Mouse (Mus musculus): Measurements from ENCODE around the gene Nid1. TPM values are rescaled to one million over a fixed set of nuclear protein-coding genes. Genes with fewer than 3 reads are reported as not detected.
A peak's percentile ranks its signal among the peaks of the same experiment; 100 is the strongest.
"Not testable (repeated sequence)": the region's sequence is repeated elsewhere in the genome, so short reads cannot be mapped to it uniquely, and the experiment has no call there.

The Nid1 gene
- total RNA-seq, 2 experiments from 2014 or later = 30.1 to 33.5 TPM

DNA sequence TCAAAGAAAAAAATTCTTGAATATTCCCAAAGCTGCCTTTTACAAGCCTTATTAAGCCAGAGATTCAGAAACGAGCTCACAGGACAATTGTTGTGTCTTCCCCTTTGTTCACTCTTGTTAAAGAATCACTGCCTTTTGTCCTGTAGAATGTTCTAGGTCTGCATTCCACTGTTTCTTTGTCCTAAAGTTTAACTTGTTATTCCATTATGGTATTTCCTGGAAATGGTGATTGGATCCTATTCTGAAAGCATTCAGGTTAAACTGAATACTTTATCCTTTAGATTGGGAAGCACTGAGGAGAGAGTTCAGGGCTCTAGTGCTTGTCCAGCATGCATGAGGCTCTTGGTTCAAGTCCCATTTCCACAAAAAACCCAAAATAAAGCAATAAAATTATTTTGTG, 13.6 kb downstream of the Nid1 start:
- not testable (repeated sequence) for DNase-seq (ENCODE audit: low spot score)

DNA sequence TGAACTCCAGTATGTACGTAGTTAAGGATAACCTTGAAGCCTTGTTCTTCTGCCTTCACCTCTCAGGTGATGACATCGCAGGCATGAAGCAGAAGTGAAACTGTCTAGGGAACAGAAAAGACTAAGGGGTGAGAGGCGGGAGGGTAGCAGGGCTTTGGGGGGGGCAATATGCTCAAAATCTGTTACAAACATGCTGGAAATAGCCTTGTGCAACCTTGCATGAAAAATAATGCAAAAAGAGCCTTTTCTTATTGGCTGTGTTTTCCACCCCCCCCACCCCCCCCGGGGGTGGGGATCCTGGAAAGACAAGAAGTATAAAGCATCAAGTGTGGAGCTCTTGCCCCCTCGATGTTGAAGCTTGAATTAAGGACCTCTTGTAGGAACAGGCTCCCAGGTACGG, 16.0 kb downstream of the Nid1 start:
- not testable (repeated sequence) for DNase-seq (ENCODE audit: low spot score)

DNA sequence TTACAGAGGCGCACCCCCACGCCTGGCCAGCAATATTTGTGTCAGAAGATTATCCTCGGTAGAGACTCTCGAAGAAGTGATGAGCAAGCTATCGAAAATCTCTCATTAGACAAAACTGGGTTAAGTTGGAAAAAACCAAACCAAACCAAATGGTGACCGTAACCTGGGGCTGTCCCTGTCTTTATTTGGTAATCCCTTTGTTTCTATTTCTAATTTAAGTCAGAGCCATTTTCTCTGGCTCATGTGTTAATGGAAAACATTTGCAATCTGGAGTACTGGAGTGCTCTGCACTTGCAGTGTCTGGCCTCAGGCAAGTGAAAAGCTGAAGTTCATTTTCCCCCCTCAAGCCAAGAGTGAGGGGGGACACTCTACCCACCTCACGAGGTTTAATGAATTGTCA, 16.9 kb downstream of the Nid1 start:
- DNase-seq (ENCODE audit: low spot score) = not testable (repeated sequence)

DNA sequence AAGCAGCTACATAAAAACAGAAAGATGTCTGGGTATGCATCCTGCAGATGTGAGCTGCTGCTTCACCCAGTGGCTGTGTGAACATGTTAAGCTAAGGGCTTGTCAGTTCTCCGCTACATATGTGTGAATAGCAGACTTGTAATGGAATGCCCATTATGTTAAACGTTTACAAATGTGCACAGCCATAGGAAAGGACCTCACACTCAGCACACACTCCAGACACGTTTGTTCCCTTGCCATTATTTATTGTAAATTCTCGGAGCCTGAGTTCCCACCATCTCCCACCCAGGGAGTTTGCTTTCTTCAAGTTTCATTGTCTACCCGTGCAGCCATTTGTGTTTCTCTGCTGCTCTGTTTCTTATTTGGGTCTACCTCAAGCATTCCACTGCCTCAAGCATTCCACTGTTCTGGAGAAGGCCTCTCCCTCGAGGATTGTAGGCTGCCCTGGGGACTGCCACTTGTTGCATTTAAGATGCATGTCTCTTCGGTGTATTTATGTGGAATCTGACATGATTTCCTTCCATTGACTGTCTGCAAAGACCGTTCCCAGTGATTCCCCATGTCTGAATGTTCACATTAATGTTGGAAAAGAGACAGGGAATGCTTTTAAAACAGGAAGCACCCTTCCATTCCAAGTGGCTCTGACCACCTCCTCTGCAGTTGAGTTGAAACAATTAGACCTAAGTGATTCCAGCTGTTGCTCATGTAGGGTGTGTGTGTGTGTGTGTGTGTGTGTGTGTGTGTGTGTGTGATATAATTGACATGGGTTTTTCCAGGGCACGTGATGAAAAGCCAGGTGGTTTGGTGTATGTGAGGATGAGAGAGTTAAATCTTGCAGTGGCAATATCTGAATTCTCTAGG, 18.5 kb downstream of the Nid1 start:
- DNase-seq (ENCODE audit: low spot score) = not testable (repeated sequence)

DNA sequence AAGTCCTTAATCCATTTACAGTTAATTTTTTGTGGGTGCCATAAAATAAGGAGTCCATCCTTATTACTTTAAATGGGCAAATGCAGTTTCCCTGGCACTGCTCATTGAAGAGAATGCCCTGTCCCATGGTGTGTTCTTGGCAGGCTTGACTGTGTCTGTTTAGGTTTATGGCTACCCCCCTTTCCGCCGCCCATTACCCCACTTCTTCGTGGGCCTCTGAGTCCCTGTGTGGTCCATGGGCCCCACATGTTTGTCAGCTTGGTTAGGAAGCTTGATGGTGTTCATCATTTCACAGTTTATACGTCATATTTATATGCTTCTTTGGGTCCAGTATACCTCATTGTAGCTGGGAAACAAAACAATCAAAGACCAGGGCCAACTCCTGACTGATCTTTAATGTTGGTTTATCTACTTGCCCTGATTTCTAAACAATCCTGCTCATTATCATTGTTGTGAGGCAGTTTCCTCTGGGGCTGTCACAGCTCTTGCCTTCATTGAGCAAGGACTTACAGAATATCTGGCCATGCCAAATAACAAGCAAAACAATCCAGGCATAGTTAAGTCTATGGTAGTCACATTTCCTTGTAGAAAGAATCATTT, 20.9 kb downstream of the Nid1 start:
- no peak for DNase-seq (ENCODE audit: low spot score)

DNA sequence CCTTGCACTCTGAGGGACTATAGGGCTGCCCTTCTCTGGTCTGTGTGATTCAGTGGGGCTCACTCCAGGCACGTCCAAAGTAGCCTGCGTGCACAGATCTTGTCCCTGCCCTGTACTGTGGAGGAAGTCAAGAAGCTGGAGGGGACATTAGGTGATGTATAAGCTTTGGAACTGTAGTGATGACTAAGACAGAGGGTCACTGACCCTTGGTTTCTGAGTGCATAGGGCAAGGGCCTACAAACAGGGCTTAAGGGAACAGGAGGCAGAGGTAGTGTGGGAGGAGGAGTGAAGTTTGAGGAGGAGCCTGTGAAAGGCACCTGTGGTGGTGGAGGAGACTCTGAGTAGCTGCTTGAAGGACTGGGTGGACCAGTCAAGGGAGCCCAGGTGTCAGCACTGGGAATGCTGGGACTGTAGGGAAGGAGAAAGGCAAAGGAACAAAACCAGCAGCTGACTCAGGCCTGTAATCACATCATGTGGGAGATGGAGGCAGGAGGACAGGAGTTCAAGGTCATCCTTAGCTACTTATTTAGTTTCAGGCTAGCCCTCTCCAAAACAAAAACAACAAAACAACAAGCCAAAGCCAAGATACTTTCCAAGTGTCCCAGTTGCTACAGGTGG, 23.3 kb downstream of the Nid1 start:
- DNase-seq (ENCODE audit: low spot score) = no peak

DNA sequence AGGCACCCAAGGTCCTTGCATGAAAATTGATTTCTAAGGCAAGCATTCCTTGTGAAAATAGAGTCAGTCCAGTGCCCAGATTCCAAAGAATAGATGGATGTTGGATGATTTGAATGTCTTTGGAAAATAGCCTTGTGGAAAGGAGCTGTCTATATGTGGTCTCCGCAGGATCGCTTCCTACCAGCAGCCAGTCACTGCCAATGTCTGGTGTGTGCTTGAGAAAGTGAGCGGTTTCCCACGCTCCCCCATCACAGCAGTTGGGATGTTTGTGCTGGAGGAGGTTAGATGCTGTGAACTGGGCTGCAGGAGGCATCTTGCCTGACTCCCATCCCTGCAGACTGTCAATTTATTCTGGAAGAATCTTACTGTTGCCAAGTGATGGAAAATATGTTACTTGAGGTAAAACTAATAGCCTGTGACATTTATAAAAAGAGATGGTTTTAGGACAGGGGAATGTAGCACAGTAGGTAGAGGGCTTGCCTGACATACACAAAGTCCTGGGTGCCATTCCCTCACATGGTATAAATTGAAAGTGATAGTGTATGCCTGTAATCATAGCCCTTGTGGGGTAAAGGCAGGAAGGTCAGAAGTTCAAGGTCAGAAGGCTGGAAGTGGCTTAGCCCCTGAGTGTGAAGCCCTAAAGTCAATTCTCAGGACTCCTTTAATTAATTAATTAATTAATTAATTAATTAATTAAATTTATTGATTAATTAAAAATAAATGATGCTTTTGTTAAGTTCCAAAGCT, 24.3 kb downstream of the Nid1 start:
- no peak for DNase-seq (ENCODE audit: low spot score)

DNA sequence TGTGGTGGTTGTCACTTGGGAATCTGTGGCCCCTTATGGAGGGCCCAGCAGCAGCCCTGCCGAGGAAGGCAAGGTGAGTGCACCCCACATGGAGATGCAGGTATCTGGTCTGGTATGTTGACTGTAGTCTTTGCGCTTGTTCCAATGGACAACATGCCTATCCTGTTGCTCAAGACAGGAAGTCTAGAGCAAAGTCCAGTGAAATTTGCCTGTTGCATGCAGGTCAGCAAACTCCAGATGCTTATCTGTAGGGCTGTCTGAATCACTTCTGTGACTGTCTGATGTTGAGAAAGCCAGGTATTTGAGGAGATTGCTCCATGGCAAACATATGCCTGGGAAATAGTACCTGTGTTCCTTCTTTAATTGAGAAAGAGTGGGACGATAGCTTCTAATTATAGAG, 26.6 kb downstream of the Nid1 start:
- DNase-seq (ENCODE audit: low spot score) = no peak

DNA sequence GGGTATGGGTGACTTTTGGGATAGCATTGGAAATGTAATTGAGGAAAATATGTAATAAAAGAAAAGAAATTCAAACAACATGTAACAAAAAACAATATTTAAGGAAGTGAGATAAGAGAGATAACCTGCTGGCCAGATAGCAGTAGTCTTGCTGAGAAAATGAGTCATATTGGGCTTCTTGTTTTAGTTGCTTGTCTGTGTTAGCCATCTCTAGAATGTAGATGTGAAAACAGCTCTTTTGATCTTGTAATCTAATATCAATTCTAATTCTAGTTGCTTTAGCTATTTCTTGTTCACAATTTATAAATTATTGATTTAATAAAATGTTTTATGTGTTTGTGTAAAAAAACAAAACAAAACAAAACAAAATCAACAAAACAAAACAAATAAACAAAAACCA, 29.9 kb downstream of the Nid1 start:
- not testable (repeated sequence) for DNase-seq (ENCODE audit: low spot score)

DNA sequence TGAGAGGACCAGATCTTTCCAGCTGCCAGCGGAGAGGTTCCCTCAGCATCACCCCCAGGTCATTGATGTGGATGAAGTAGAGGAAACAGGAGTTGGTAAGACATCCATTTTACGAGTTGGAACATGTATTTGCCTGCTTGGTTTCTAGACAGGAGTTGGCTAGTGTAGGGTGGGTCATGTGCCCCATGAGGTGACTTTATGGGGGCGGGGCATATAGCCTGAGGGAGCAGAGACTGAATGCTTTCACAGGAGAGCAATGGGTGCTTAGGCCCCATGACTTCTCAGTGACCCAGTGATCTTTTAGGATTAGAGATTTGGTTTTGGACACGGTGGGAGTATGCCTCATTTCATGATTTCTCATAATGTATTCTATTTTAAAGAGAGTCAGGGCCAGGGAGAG, 31.2 kb downstream of the Nid1 start:
- DNase-seq (ENCODE audit: low spot score) = no peak

DNA sequence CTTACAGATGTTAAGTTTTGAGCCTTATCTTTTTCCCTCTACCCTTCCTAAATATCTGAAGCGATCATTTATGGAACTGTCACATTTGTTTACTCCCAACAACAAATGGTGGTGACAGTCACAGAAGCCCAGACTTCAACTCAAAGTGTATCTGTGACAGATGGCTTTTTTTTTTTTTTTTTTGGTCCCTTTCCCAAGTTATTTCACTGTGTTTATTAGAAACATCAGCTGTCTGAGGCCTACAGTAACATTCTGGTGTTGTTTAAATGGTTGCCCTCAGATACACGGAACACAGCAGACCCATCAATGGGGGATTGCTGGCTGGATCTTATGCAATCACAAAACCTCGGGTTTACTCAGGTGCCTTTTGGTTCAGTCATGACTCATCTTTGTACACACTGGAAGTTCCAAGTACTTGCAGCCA, 34.0 kb downstream of the Nid1 start:
- DNase-seq (ENCODE audit: low spot score) = no peak

DNA sequence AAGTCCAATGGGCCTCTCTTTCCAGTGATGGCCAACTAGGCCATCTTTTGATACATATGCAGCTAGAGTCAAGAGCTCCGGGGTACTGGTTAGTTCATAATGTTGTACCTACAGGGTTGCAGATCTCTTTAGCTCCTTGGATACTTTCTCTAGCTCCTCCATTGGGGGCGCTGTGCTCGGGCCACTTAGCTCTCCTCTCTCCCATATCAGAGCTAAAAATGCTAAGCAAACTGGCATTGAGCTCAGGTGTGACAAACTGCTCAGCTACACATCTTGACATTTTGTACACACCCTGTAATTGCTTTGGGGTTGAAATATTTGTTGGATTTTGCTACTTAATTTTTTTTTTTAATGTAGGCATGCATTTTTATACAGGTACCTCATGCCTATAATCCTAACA, 37.1 kb downstream of the Nid1 start:
- DNase-seq (ENCODE audit: low spot score) = not testable (repeated sequence)

DNA sequence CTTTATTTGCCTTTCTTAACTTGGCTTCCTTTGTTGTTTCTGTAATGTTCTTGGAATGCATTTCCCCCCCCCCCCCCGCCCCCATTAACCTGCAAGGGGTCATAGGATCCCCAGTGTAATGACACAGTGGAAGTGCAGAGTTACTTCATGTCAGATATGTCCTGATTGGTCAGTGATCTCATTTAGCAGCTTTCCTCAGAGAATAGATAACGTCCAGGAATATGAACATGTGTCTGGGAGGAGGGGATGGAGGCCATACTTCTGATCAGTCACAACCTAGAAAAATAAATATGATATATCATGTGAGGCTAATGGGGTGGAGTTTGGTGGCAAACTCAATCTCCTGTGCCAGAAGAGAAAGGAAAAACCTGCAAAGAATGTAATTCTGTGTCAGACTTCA, 37.6 kb downstream of the Nid1 start:
- no peak for DNase-seq (ENCODE audit: low spot score)

DNA sequence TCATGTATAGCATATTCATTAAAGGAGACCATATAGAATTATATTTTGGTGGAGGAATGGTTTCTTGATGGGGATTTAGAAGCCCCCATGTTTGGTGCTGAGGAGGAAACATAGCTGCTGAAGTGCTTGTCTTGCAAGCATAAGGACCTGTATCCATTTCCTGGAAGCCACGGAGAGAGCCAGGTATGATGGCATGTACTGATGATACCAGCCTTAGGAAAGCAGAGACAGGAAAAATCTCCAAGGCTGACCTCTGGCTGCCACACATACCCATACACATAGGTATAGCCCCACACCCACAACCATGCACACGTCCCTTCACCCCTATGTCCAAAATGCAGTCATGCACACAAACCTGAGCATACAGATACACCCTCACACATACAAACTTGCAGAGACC, 39.2 kb downstream of the Nid1 start:
- no peak for DNase-seq (ENCODE audit: low spot score)

DNA sequence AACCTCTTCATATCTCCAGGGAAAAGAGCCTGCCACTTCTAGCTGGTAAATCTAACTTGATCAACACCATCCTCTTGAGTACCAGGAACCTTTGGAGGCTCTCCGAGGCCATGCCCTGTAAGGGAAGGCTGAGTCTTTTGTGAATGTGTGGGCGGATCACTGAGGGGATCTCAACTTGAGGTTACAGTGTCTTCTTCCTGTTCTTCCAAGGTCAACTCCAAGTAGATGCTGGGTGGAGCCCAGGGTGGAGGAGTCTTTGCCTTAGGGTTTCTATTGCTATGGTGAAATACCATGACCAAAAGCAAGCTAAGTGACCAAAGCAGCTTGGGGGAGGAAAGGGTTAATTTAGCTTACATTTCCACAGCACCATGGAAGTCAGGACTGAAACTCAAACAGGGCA, 39.7 kb downstream of the Nid1 start:
- DNase-seq (ENCODE audit: low spot score) = no peak

DNA sequence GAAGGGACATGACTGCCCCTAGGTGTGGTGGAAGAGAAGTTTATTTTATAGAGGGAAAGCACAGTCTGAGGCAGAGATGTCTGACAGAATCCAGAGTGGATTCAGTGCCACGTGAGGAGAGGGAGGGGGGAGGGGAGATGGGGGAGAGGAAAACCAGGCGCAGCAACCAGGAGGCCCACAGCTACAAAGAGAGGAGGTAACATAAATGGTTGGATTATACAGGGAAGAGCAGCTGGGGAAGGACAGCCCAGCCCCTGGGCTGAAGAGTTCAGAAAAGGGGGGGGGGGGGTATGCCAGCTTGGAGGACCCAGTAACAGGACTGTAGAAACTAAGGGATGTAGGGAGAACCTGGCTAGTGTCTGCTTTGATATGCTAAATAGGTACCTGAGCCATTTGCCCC, 42.6 kb downstream of the Nid1 start:
- DNase-seq (ENCODE audit: low spot score) = no peak

DNA sequence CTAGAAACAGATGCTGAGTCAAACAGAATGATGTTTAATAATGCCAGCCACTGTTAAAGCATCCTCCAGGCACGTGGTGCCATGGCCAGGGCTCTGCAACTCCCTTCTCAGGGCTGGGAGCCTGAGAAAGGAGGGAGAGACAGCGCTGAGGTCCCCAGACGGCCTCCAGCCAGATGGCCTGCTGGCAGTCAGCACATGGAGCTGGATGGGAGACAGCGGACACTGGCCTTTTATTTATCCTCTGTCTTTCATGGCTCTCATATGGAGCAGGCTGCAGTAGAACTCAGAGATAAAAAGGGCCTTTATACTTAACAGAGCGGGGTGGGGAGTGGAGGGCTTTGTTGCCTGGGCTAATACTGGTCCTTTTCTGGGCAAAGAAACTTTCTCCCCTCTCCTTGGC, 43.7 kb downstream of the Nid1 start:
- DNase-seq (ENCODE audit: low spot score) = peak; percentile 71

DNA sequence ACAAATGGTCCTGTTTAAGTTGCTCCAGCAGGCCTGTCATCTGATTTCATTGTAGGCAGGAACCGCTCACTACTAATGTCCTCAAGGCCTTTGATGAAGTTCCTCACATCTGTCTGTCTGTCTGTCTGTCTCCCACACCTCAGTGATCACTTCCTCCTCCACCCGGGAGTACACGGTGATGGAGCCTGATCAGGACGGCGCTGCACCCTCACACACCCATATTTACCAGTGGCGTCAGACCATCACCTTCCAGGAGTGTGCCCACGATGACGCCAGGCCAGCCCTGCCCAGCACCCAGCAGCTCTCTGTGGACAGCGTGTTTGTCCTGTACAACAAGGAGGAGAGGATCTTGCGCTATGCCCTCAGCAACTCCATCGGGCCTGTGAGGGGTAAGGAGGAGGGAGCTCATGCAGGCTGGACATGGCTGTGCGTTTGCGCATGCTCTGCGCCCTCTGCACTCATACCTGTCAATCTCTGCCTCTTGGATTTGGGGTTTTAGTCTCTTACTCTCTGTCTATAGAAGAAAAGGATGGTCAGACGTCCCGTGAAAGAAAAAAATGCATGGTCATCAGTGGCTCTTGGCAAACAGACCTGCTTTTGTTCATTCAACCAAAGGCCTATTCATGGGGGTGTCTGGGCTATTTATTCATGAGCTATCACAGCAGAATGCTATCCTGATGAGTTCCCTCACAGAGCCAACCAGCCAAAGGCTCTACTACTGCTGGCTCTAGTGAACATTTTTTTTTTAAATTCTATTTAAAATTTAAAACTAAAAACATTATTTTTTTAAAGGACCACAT, 44.7 kb downstream of the Nid1 start:
- DNase-seq (ENCODE audit: low spot score) = no peak

DNA sequence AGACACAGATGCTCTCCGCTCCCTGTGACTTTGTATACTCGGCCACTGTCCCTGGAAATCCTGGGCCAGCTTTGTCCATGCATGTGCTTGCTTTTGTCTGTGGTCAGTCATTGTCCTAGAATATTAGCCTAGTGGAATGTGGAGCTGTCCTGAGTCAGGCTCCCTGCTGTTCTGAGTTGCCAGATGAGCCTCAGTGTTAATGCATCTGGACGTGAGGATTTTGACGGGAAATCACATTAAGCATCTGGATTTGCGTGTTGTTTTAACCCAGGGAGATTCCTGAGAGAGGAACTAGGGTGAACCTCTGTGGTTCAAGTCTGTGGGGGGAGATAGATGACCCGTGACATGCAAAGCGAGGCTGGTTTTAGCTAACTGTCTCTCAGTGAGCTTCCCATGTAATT, 47.0 kb downstream of the Nid1 start:
- DNase-seq (ENCODE audit: low spot score) = no peak

DNA sequence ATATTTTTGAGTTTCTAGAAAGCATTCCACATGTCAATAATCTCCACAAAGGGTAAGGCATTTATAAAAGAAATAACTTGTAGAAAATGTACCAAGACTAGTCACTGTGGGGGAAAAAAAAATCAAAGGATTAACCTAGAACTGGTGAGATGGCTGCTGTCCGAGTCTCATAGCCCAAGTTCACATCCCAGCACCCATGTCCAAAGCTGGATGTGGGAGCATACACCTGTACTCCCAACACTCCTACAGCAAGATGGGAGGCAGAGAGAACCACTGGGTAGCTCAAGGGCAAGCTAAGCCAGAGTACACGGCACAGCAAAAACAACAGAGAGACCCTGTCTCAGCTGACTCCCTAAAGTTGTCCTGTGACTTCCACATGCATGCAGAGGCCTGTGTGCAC, 47.5 kb downstream of the Nid1 start:
- no peak for DNase-seq (ENCODE audit: low spot score)

DNA sequence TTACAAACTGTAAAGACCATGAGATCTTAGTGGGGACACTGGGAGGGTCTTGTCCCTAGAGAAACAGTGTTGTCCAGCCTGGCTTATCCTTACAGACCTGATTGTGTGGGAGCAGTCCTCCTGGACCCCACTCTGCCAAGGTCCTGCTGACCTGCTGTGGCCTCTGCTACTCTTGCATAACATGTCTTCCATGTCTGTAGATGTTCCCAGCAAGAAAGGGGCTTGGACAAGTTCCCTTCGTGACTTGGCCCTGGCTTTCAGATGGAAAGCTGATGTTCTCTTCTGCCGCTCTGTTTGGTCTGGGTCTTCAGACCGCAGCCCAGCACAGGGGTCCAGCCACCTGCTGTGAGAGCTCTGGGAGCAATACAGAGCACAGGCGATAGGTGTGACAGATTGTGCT, 48.3 kb downstream of the Nid1 start:
- peak; percentile 67 for DNase-seq (ENCODE audit: low spot score)

All from gastrocnemius, adult 18-20 months (tissue).